In genomic region chr9:44740663-44741192, GRCm38 (mm10) we compare ENCODE assay signal across 17 mouse cellular contexts. TPM values are rescaled to one million over a fixed set of nuclear protein-coding genes. Genes with fewer than 3 reads are reported as not detected.
DNase-seq lines count a peak whose midpoint lies in the region; ATAC-seq and TF ChIP-seq lines count a peak whose summit lies in the region.
"Had no signal": no experiment of that assay in that cellular context is flagged by ENCODE, and none has a peak within 500 bp of the region (broad histone marks: within the 10 kb centered on the region; RNA-seq: fewer than 3 reads in every experiment).

No protein-coding gene starts in this region.

- peaks cover 9% of the 10 kb centered on the region for H3K36me3 ChIP-seq in kidney, adult 2 months (ENCODE audit: control insufficient read depth, insufficient read depth, low read length)
- peaks cover 15% of the 10 kb centered on the region for H3K36me3 ChIP-seq in midbrain, postnatal 0 days (ENCODE audit: insufficient read depth, low read length)
- peaks cover 14% of the 10 kb centered on the region for H3K36me3 ChIP-seq in midbrain, embryonic 15.5 days (replicated peaks)
- peaks cover 26% of the 10 kb centered on the region for H3K36me3 ChIP-seq in ES-Bruce4 (ENCODE audit: control insufficient read depth, insufficient read depth, low read length, poor library complexity, severe bottlenecking)
- peaks cover 28% of the 10 kb centered on the region for H3K36me3 ChIP-seq in small intestine, adult 2 months (ENCODE audit: control insufficient read depth, insufficient read depth, low read length)

- no peaks in the 10 kb centered on the region for H3K27me3 ChIP-seq in kidney, adult 2 months (replicated peaks; ENCODE audit: control insufficient read depth, insufficient read depth, low read length)
- H3K27me3 ChIP-seq in midbrain, postnatal 0 days (ENCODE audit: insufficient read depth, low read length), result no peaks in the 10 kb centered on the region; the same call in 1 of the 2 replicates
- no peaks in the 10 kb centered on the region for H3K27me3 ChIP-seq in midbrain, embryonic 15.5 days (replicated peaks)
- no peaks in the 10 kb centered on the region for H3K27me3 ChIP-seq in ES-Bruce4 (ENCODE audit: control insufficient read depth, insufficient read depth, low read length, poor library complexity, severe bottlenecking)
- peaks cover 4% of the 10 kb centered on the region; the same call in 1 of the 2 replicates for H3K27me3 ChIP-seq in small intestine, adult 2 months (ENCODE audit: control insufficient read depth, insufficient read depth, low read length)
- H3K27me3 ChIP-seq: hindbrain, embryonic 15.5 days; stomach, embryonic 15.5 days had no signal

- no peaks in the 10 kb centered on the region for H3K9me3 ChIP-seq in midbrain, postnatal 0 days (ENCODE audit: low read length)
- no peaks in the 10 kb centered on the region for H3K9me3 ChIP-seq in midbrain, embryonic 15.5 days
- no peaks in the 10 kb centered on the region for H3K9me3 ChIP-seq in ES-Bruce4 (replicated peaks; ENCODE audit: control insufficient read depth, insufficient read depth, low read length, poor library complexity, severe bottlenecking)
- H3K9me3 ChIP-seq: forebrain, embryonic 10.5 days; hindbrain, embryonic 15.5 days; liver, embryonic 15.5 days; midbrain, embryonic 13.5 days; stomach, embryonic 15.5 days had no signal

- DNase-seq in kidney, adult 2 months, result no peak
- no peak for DNase-seq in kidney, postnatal 25 days
- DNase-seq in midbrain, postnatal 0 days (ENCODE audit: low spot score), result no peak
- DNase-seq in T-cell, adult 2 months (ENCODE audit: low spot score), result no peak
- DNase-seq: cerebellum, adult 9-10 months; heart, adult 18-20 months; kidney, adult 8-10 months; left cerebral cortex, postnatal 4 days; lung, postnatal 4 days had no signal

- H3K9ac ChIP-seq in midbrain, postnatal 0 days (replicated peaks; ENCODE audit: low read length, poor library complexity, severe bottlenecking), result no peak overlapping the region
- H3K9ac ChIP-seq in midbrain, embryonic 15.5 days, result no peak overlapping the region
- no peak overlapping the region for H3K9ac ChIP-seq in ES-Bruce4 (ENCODE audit: low read depth, poor library complexity, severe bottlenecking)
- H3K9ac ChIP-seq: hindbrain, embryonic 15.5 days; liver, embryonic 15.5 days; midbrain, embryonic 13.5 days; stomach, embryonic 15.5 days had no signal

- no peak overlapping the region for H3K4me2 ChIP-seq in midbrain, postnatal 0 days (ENCODE audit: low read depth, low read length, poor library complexity, severe bottlenecking)
- H3K4me2 ChIP-seq in midbrain, embryonic 15.5 days, result no peak overlapping the region
- H3K4me2 ChIP-seq: hindbrain, embryonic 15.5 days; liver, embryonic 15.5 days; midbrain, embryonic 13.5 days; stomach, embryonic 15.5 days had no signal

- WGBS in kidney, adult 2 months, result 93% methylated on average over 1 of the region's 1 CpGs
- 82% methylated on average over 1 of the region's 1 CpGs for WGBS in midbrain, postnatal 0 days
- WGBS in midbrain, embryonic 15.5 days, result 81% methylated on average over 1 of the region's 1 CpGs
- WGBS in small intestine, adult 2 months, result 81% methylated on average over 1 of the region's 1 CpGs

- no peak for ATAC-seq in midbrain, postnatal 0 days (ENCODE audit: low FRiP score)
- no peak for ATAC-seq in midbrain, embryonic 15.5 days (replicated peaks)
- ATAC-seq: midbrain, embryonic 13.5 days had no signal

- TF ChIP-seq EP300 in ES-Bruce4 (IDR thresholded peaks at IDR 0.05; ENCODE audit: insufficient read depth, low read depth, low read length), result no peak

- TF ChIP-seq CTCF in kidney, adult 2 months (conservative IDR thresholded peaks at IDR 0.05; ENCODE audit: insufficient read depth, insufficient read length, low read depth, low read length), result peak; percentile 37
- peak; percentile 31; the same call in 1 of the 2 replicates for TF ChIP-seq CTCF in midbrain, postnatal 0 days (IDR thresholded peaks at IDR 0.05)
- peak; percentile 44 for TF ChIP-seq CTCF in ES-Bruce4 (IDR thresholded peaks at IDR 0.05; ENCODE audit: low read depth, low read length)
- peak; percentile 15; the same call in 1 of the 2 replicates for TF ChIP-seq CTCF in small intestine, adult 2 months (IDR thresholded peaks at IDR 0.05; ENCODE audit: extremely low read depth, insufficient read length, insufficient replicate concordance, low read depth, low read length)

- no peak for TF ChIP-seq POLR2A in kidney, adult 2 months (IDR thresholded peaks at IDR 0.05; ENCODE audit: low read depth, low read length)
- no peak for TF ChIP-seq POLR2A in ES-Bruce4 (IDR thresholded peaks at IDR 0.05; ENCODE audit: insufficient read depth, low read length)
- TF ChIP-seq POLR2A in small intestine, adult 2 months (IDR thresholded peaks at IDR 0.05; ENCODE audit: low read depth, low read length), result no peak

- H3K4me3 ChIP-seq in kidney, adult 2 months (ENCODE audit: insufficient read depth, low read depth, low read length), result no peak overlapping the region
- H3K4me3 ChIP-seq in midbrain, postnatal 0 days (ENCODE audit: low read depth, low read length), result no peak overlapping the region
- H3K4me3 ChIP-seq in midbrain, embryonic 15.5 days, result no peak overlapping the region
- no peak overlapping the region for H3K4me3 ChIP-seq in ES-Bruce4 (ENCODE audit: low read depth, low read length)
- H3K4me3 ChIP-seq in small intestine, adult 2 months (ENCODE audit: low read depth, low read length), result no peak overlapping the region
- H3K4me3 ChIP-seq: forebrain, embryonic 10.5 days; hindbrain, embryonic 15.5 days; liver, embryonic 15.5 days; midbrain, embryonic 13.5 days; stomach, embryonic 15.5 days had no signal

- peaks cover 13% of the 10 kb centered on the region for H3K4me1 ChIP-seq in kidney, adult 2 months (ENCODE audit: control insufficient read depth, insufficient read depth, low read length)
- H3K4me1 ChIP-seq in midbrain, postnatal 0 days (ENCODE audit: insufficient read depth, low read length), result no peaks in the 10 kb centered on the region
- H3K4me1 ChIP-seq in midbrain, embryonic 15.5 days, result no peaks in the 10 kb centered on the region
- H3K4me1 ChIP-seq in ES-Bruce4 (ENCODE audit: control insufficient read depth, insufficient read depth, low read length), result no peaks in the 10 kb centered on the region
- H3K4me1 ChIP-seq in small intestine, adult 2 months (ENCODE audit: control insufficient read depth, insufficient read depth, insufficient read length, low read length), result no peaks in the 10 kb centered on the region
- H3K4me1 ChIP-seq: hindbrain, embryonic 15.5 days; midbrain, embryonic 13.5 days had no signal

- no peak overlapping the region for H3K27ac ChIP-seq in kidney, adult 2 months (ENCODE audit: insufficient read depth, low read depth, low read length)
- no peak overlapping the region for H3K27ac ChIP-seq in midbrain, postnatal 0 days (ENCODE audit: low read depth, low read length)
- no peak overlapping the region for H3K27ac ChIP-seq in midbrain, embryonic 15.5 days
- no peak overlapping the region for H3K27ac ChIP-seq in ES-Bruce4 (ENCODE audit: insufficient read depth, low read length)
- H3K27ac ChIP-seq in small intestine, adult 2 months (ENCODE audit: insufficient read depth, low read depth, low read length), result no peak overlapping the region
- H3K27ac ChIP-seq: forebrain, embryonic 10.5 days; hindbrain, embryonic 15.5 days; liver, embryonic 15.5 days; midbrain, embryonic 13.5 days; stomach, embryonic 15.5 days had no signal

RNA-seq across cellular contexts. Expression of gene Phldb1, which starts 5.7 kb away (rescaled TPM):
- 37.6 and 46.4 TPM in 2 replicates for polyA plus RNA-seq in kidney, adult 2 months (2012; rRNA removed)
- 140 and 154 TPM in 2 replicates for total RNA-seq in midbrain, postnatal 0 days (2014; rRNA removed)
- 34.8 and 41.0 TPM in 2 replicates for polyA plus RNA-seq in midbrain, postnatal 0 days (2015; fragmentation: Nextera tagmentation; extraction: Ambion mirVana)
- polyA plus RNA-seq in midbrain, embryonic 15.5 days (2015; fragmentation: Nextera tagmentation; extraction: Ambion mirVana), result 56.5 and 58.9 TPM in 2 replicates
- polyA plus RNA-seq in ES-Bruce4 (2011; ENCODE audit: insufficient read depth, insufficient read length, low read depth, missing spikeins), result 19.0 and 22.3 TPM in 2 replicates
- 29.8 and 34.1 TPM in 2 replicates for polyA plus RNA-seq in small intestine, adult 2 months (2012; rRNA removed)

RNA-seq across cellular contexts. Expression of gene Arcn1, which starts 26.9 kb away (rescaled TPM):
- polyA plus RNA-seq in kidney, adult 2 months (2012; rRNA removed), result 42.3 and 50.9 TPM in 2 replicates
- 93.7 and 108 TPM in 2 replicates for total RNA-seq in midbrain, postnatal 0 days (2014; rRNA removed)
- 102 and 106 TPM in 2 replicates for polyA plus RNA-seq in midbrain, postnatal 0 days (2015; fragmentation: Nextera tagmentation; extraction: Ambion mirVana)
- polyA plus RNA-seq in midbrain, embryonic 15.5 days (2015; fragmentation: Nextera tagmentation; extraction: Ambion mirVana), result 134 and 136 TPM in 2 replicates
- 259 and 291 TPM in 2 replicates for polyA plus RNA-seq in ES-Bruce4 (2011; ENCODE audit: insufficient read depth, insufficient read length, low read depth, missing spikeins)
- polyA plus RNA-seq in small intestine, adult 2 months (2012; rRNA removed), result 19.3 and 47.9 TPM in 2 replicates

RNA-seq across cellular contexts. Expression of gene Ift46, which starts 27.0 kb away (rescaled TPM):
- 51.0 and 58.8 TPM in 2 replicates for polyA plus RNA-seq in kidney, adult 2 months (2012; rRNA removed)
- total RNA-seq in midbrain, postnatal 0 days (2014; rRNA removed), result 64.8 and 72.1 TPM in 2 replicates
- polyA plus RNA-seq in midbrain, postnatal 0 days (2015; fragmentation: Nextera tagmentation; extraction: Ambion mirVana), result 151 and 170 TPM in 2 replicates
- polyA plus RNA-seq in midbrain, embryonic 15.5 days (2015; fragmentation: Nextera tagmentation; extraction: Ambion mirVana), result 168 and 169 TPM in 2 replicates
- 329 and 336 TPM in 2 replicates for polyA plus RNA-seq in ES-Bruce4 (2011; ENCODE audit: insufficient read depth, insufficient read length, low read depth, missing spikeins)
- polyA plus RNA-seq in small intestine, adult 2 months (2012; rRNA removed), result 13.4 and 26.2 TPM in 2 replicates

RNA-seq across cellular contexts. Expression of gene Tmem25, which starts 58.4 kb away (rescaled TPM):
- polyA plus RNA-seq in kidney, adult 2 months (2012; rRNA removed), result 71.8 and 100 TPM in 2 replicates
- 29.9 and 32.6 TPM in 2 replicates for total RNA-seq in midbrain, postnatal 0 days (2014; rRNA removed)
- 25.9 and 30.1 TPM in 2 replicates for polyA plus RNA-seq in midbrain, postnatal 0 days (2015; fragmentation: Nextera tagmentation; extraction: Ambion mirVana)
- 16.1 and 18.3 TPM in 2 replicates for polyA plus RNA-seq in midbrain, embryonic 15.5 days (2015; fragmentation: Nextera tagmentation; extraction: Ambion mirVana)
- polyA plus RNA-seq in ES-Bruce4 (2011; ENCODE audit: insufficient read depth, insufficient read length, low read depth, missing spikeins), result 1.5 and 2.0 TPM in 2 replicates
- 2.9 and 6.9 TPM in 2 replicates for polyA plus RNA-seq in small intestine, adult 2 months (2012; rRNA removed)
